Mouse (Mus musculus) urinary bladder, postnatal 36 days (tissue): ENCODE data around the gene Ppox.
"Not testable (repeated sequence)": the region's sequence is repeated elsewhere in the genome, so short reads cannot be mapped to it uniquely, and the experiment has no call there.

Experiments
- DNase-seq, 2 experiments: peaks; one replicate each; pipeline ENCODE4 v3.0.0; 2022; ENCODE audit warnings: low spot score in 2 of 2, mixed read lengths in 1 of 2

Ppox gene

DNA sequence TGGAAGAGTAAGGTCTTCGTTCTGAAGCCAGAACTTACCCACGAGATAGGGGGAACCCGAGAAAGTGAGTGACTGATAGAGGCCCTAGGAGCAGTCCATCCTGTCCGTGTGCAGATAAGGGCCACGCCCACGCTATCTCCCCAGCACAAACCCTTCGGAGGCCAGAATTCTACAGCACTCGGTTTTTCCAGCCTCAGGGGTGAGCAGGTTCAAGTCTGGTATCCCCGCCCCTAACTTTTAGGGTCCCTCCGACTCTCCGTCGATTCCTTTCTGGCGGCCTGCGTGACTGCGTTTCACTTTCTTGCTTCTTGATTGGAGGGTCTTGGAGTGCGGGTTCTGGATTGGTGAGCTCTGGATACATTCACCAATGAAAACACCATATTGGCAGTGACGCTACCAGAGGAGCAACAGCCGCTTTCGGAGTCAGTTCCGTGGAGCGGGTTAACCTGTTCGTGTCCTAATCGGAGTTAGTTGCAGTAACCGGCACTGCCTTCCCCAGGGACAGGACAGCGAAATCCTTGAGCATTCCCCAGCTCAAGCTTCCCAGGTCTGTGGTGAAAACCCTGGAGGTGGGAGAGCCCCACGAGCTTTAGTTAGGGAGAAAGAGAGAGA, at the start of gene Ppox:
Ppox (minus strand) TSS at position 271 of the 612 bp plus-strand sequence.
- DNase-seq, result peak; percentile 84 to 91

DNA sequence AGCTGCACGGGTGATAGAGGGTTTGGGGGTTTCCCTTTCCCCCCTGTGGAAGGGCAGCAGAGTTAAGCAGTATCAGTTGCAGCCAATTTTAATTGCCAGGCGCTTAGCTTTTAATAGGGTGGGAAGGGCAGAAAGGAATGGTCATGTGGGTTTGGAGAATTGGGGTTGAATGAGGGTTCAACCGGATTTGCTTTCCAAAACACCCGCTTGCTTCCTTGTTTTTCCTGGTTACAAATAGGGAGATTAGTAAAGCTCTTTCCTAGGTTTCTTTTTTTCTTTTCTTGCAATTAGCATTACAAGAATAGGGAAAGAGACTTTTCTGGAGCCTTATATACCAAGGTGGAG, 49.2 kb upstream of the Ppox start:
- peak in 1 of 2 experiments; percentile 25 for DNase-seq

DNA sequence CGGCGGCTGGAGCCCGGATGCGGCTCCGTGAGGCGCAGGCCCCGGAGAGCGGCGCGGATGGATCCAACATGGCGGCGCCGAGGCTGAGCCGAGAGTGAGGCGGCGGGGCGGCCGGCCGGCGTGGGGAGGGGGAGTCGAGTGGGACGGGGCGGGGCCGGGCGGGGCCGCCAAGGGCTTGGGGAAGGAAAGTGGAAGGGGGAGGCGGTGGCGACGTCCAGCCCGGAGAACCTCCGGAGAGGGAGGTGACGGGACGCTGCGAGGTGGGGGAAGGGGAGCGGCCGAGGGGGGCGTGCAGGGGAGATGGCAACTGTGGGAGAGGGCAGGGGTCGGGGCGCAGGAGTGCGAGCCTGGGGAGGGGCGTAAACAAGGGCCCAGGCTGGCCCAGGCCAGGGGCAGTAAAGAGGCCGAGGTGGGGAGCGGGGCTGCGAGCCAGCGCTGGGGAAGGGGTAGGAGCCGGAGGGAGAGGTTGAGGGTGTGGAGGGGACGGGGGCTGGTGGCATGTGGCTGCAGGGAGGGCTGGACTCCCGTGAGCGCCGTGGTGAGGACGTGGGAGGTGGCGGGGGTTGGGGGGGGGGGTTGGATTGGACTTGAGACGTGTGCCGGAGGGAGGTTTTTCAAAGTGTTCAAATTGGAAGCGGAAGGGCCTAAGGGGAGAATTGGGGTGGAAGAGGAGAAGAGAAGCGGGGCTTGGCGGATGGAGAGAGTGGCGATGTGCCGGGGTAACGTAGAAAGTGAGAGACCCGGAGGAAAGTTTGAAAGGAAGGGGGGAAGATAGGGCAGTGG, 48.6 kb upstream of the Ppox start:
- no peak for DNase-seq

DNA sequence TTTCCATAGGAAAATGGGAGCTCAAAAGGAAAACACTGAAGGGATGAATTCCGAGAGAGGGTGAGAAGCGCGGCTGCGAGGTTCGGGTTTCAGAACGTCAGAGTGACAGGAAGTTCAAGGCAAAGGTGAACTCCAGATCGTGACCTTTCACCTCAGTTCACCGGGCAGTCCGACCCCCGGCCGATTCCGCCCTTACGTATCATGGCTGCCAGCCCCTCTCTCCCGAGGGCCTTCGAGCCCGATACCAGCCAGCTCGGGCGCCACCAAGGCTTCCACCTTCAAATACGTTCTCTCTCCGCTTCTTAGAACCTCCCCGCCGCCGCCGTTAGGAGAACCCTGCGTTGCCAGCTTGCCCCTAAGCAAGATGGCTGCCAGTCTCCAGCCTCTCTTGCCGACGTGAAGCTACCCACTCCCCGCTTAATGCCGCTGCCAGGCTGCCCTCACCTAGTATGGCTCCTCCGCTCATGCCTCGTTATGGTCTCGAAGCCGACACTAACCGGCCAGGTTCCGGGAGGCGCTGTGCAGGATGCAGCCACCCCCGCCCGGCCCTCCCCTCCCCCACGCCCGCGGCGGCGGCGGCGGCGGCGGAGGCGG, 48.0 kb upstream of the Ppox start, which contains the start of gene Dedd:
Dedd (plus strand) TSS at position 307 of the 594 bp plus-strand sequence.
- DNase-seq, result peak; percentile 89 to 90

DNA sequence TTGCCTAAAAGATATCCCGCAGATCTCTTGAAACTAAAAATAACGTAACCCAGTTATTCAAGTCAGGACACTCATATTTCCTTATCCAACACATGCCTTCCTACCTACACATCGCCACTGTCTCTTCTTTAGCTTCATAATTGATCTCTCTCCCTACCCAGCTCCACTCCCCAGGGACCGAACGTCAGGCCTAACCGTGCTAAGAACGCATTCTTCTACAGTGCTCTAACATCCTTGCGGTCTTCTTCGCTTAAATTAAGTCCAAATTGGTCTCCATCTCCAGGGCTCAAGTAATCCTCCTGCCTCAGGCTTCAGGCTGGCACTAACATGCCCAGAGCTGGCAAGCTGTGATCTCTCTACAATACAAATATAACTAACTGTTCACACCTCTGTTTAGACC, 47.3 kb upstream of the Ppox start:
- no peak for DNase-seq

DNA sequence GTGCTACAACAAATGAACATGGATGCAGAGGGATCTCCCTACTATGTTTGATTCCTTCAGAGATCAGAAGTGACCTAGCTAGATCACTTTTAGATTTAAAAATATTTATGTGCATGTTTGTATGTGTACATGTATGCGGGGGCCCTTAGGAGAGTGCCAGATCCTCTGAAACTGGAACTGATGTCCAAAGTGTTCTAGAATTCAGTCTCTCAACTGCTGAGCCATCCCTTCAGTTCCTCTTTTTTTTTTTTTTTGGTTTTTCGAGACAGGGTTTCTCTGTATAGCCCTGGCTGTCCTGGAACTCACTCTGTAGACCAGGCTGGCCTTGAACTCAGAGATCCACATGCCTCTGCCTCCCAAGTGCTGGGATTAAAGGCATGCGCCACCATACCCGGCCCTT, 45.6 kb upstream of the Ppox start:
- not testable (repeated sequence) for DNase-seq

DNA sequence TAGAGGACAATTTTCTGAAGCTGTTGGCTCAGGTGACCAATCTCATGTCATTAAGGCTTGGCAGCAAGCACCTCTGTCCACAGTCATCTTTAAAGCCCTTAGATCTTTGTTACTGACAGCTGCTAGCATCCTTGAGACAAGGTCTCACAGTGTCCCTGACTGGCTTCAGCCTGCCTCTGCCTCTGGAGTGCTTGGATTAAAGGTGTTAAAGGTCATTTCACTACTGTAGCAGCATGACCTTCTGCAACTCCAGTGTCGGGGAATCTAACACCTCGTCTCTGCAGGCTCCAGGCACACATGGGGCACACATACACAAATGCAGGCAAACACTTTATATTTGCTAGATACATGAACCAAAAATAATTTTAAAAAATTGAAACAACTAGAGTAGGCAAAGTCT, 44.6 kb upstream of the Ppox start:
- DNase-seq, result no peak

DNA sequence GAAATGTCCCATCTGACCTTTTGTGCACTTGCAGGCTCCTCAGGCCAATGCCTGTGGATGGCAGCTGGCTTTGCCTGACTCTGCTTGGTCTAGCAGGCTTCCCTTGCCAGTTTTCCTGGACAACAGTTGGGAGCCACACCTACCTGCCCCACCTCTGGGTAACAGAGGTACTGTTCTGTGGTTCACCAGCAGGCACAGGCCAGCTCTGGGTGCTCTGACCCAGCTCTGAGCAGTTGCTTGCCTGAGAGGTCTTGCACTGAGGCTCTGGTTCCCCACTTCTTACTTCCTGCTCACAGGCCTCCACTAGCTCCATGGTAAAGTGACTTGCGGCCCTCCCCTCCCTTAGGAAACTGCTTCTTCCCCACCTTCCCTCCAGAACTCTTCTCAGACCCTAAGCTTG, 41.0 kb upstream of the Ppox start:
- DNase-seq, result no peak

DNA sequence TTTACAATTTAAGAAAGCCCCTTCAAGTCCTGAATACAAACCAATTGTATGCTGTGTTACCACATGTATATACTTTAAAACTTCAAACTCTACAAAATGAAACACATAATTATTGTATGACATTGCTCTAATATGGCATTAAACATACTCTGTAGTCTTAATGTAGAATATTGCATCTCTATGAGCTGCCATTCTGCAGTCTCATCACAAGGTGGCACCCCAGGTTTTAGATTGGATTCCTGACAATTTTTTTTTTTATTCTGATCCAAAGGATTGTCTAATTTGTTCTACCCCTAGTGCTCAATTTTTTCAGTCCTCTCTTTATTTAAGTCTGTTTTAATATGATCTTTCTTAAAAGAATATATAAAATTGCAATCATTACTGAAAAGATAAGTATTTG, 40.4 kb upstream of the Ppox start:
- no peak for DNase-seq

DNA sequence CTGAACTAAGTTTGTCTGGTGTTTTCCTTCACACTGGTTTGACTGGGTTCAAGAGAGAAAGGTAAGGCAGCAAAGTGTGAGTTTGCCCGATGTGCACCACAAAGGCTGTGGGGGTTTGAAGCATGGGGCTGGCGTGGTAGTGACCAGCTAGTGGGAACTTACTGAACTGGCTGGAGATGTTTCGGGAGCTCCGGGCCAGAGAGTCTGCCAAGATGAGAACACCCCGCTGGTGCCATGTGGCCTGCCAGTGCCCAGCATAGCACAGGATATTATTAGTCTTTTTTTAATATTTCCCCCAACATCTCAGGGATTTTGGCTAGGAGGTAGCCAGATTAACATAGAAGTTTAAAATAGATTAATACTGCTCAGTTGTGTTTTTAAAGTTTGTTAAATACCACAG, 39.2 kb upstream of the Ppox start:
- DNase-seq, result no peak

DNA sequence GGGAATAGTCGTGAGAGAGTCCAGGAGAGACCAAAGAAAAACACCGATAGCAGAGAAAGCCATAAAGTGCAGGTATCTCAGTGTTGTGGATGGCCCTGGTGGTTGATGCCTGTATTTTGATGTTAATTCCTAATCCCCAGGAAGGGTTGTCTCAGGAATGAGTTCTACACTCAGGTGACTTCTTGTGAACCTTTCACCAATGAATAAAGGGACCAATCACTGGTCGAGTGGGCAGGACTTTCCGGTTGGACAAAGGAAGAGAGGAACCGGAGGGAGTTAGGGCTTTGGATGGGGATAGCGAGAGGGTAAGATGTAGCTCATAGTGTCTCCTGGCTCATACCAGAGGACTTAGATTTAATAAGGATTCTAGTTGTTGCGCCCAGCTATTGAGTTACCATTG, 38.8 kb upstream of the Ppox start:
- DNase-seq, result no peak

DNA sequence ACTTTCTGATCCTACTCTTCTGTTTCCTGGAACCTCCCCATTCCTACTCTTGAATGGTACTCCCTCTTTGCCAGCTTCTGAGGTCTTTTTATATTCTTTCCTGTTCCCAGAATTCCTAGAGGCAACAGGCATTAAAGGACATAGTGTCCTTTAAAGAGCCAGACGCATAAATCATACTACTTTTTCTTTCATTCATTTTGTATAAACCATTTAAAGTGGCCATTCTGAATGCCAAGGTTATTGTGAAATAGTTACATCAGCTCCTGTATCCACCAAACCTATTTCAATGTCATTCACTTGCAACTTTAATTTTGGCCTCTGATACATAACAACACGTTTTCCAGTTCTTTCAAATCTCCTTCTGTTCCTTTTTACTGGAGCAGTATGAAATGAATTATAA, 28.3 kb upstream of the Ppox start:
- no peak for DNase-seq

DNA sequence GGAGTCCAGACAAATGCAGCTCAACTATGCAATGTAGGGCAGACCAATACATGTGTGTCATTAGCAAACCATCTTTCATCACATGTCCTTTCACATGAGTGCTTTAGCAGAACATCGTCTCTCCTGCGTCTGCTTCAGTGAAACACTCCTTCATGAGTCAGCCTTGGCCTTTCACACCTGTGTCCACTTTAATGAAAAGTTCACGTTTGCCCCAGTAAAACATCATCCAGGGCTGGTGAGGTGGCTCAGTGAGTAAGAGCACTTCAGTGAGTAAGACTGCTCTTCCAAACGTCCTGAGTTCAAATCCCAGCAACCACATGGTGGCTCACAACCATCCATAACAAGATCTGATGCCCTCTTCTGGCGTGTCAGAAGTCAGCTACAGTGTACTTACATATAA, 25.2 kb upstream of the Ppox start:
- not testable (repeated sequence) for DNase-seq

DNA sequence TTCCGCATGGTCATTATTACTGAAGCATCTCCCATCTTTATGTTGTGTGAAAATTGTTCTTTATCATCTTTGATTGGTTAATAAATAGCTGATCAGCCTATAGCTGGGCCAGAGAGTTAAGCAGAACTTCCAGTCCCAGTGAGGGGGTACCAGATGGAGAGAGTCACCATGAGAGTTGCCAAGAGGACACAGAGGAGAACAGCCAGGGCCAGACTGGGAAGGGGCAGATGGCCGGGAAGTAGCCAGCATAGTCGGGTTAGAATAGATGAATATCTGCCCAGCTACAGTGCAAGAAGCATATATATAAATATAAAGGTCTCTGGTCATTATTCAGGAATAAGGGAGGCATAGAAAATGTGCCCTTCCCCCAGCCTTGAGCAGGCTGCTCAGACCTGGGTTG, 17.2 kb upstream of the Ppox start:
- DNase-seq, result no peak

DNA sequence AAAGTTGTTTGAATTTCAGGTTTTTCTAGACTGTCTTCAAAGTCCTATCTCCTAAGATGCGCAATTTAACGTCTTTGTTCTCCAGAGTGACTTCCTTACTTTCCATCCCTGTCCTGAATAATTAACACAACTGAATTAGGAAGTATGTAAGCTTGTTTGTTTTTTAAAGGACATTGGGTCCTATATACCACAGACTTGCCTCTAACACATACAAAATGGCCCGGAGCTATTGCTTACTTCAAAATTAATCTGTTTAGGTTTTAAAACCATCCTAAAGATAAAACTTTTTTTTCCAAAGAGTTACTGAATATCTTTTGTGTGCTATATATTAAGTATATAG, 14.0 kb upstream of the Ppox start:
- no peak for DNase-seq

DNA sequence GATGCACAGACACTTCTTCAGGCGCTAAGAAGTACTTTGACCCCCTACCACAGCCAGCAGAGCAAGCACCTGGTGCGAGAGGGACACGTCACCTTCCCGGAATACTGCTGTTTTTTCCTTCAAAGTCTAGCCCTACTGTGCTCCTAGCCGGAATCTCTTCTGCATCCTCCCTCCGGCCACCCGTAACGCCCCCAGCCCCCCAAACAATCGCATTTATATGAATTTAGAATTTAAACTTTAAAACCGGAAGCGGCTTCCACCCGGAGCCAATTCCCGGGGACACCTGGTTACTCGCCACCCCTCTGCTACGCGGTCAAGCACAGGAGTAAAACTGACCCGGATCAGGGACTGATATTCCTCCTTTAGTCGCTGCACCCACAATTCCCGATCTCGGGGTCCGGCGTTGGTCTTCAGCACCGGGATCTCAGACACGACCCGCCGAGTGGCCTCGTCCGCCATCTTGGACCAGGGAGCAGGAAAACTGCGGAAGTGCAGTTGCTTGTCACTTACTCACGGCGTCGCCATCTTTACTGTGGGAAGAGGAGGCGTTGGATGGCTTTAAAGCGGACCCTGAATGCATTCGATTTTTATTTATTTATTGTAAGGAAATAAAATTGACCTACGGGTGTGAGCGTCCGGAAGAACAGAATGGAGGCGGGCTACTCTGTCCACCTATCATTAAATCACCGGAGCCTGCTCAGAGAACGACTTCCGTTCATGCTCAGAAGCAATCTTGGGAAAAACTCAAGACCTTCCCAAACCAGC, 13.5 kb upstream of the Ppox start, which contains the start of gene Ufc1:
Ufc1 (minus strand) TSS at position 727 of the 765 bp plus-strand sequence.
- peak; percentile 78 to 82 for DNase-seq

DNA sequence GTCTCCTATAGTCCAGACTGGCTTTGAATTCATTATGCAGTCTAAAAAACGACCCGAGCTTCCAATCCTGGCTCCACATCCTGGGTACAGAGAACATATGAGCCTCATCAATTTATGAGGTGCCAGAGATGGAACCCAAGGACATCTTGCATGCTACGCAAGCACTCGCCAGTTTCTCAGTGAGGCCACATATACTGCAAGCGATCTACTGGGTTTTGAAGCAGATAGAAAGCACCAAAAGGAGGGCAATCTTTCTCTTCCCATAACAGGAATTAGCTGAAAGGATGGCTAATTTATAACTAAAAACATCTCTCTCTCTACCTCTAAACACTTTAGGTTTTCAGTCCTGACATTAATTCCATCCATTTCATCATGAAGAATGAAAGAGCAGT, 12.9 kb upstream of the Ppox start:
- DNase-seq, result no peak

DNA sequence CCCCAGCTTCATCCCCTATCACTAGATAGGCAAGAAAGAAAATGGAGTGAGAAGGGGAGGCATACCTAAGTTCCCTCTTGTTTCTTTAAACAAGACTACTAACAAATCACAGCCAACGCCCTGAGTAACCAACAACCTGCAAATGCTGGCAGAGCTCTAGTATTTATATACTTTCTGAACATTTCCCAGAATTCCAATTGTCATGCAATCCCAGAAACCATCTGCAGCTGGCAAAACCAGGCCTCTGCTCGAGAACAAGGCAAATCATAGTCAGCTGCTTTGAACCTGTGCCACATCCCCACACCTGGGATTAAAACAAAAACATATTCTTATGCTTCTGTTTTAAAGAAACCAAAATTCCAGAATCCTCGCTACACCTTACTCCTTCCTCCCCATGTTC, 12.4 kb upstream of the Ppox start:
- DNase-seq, result no peak

DNA sequence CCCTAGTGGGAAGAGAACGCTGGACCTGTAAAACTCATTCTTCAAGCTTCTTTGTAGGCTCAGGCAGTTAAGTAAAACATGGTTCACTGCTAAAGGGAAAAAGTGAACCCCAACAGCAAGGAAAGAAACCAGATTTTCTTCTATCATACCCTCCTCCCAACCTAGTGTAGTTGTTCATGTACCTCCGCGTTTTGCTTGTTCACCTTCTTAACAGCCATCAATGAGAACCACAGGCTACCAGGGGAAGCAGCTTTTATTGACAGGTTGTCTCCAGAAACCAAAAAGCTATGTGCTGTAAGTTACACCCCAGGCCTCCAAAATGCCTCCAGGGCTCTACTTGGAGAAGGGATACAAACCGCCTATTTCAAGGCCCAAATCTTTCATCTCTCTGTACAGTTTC, 7.3 kb upstream of the Ppox start:
- DNase-seq, result no peak

DNA sequence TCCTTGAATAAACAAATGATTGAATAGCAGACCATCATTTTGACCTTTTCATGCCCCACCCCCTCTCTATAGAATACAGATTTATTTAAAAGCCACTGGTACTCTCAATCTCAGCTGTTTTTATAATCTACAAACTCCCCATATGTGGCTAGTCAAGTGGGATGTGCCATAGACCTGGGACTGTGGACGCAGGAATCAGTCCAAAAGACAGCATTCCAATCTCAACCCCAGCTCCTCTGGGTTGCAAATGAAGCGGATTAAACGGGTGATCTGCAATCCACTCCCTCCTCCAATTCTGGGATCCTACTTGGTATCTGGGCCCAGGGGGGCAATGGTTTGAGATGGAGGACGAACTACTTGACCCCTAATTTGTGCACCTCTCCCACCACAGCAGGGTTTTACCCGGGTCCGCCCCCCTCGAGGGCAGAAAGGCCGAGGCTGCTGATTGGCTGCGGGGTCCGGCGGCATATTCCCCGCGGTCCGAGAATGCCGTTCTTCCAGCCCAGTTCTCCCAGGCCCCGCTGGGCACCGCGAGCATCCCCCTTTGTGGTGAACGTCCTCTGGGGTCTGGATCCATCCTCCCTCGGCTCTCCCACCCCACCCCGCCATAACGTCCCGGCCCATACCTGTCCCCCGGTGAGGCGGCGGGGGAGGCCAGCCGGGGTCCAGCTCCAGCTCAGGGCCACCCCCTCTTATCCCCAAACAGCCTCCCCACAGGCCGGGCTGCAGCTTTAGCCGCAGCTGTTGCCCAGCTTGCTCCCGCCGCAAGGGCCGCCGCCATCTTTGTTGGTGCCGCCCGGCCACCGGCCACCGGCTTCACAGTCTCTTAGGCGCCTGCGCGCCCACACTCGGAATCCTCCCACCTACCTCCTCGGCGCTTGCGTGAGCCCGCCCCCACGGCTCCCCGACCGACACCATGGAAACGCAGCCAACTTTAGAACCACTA, 6.4 kb upstream of the Ppox start, which contains the start of gene Usp21:
Usp21 (minus strand) TSS at position 856 of the 946 bp plus-strand sequence.
- DNase-seq, result peak; percentile 85 to 94

DNA sequence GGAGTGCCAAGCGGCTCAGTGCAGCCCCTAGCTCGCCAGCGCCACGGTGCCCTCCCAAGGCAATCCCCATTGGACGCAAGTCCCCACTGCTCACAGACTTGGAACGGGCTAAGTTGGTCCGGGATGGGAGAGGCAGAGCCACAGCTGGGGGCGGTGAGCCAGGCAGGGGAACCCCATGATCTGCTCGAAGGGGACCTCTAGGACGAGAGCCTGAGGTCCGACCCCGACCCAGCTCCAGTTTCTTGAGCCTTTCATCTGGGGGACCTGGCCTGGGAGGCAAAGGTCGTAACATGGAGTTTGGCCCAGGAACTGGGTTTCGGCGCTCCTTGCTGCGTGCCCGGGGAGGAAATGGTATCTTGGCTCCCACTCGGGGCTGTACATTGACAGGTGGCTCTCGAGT, 5.5 kb upstream of the Ppox start:
- DNase-seq, result no peak
